12 mouse cellular contexts compared by ENCODE assay signal in the genomic region with DNA sequence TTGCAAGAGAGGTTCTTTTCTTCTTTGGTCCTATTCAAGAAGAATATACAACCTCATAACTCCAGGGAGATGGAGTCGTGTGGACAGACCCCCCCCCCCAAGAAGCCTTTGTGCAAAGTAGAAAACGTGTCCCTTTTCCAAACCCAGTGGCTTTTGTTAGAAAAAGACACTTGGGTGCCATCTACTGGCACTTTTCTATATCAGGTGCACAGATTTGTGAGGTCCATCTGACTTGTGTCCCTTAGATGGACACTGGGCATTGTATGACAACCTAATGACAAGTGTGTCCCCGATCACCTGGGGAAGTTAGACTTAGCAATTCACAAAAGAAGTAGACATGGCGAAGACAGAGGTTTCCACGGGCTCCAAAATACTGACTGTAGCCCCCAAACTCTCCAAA.
DNase-seq lines count a peak whose midpoint lies in the region; ATAC-seq and TF ChIP-seq lines count a peak whose summit lies in the region.
"Had no signal": no experiment of that assay in that cellular context is flagged by ENCODE, and none has a peak within 500 bp of the region (broad histone marks: within the 10 kb centered on the region; RNA-seq: fewer than 3 reads in every experiment).

No protein-coding gene starts in this region.

- no peaks in the 10 kb centered on the region for H3K36me3 ChIP-seq in heart, postnatal 0 days (replicated peaks; ENCODE audit: control insufficient read depth, insufficient read depth, low read length)
- no peaks in the 10 kb centered on the region for H3K36me3 ChIP-seq in liver, postnatal 0 days (replicated peaks; ENCODE audit: insufficient read depth, low read length)
- no peaks in the 10 kb centered on the region for H3K36me3 ChIP-seq in liver, embryonic 12.5 days
- H3K36me3 ChIP-seq: G1E had no signal

- no peak for ATAC-seq in heart, postnatal 0 days (ENCODE audit: insufficient read depth, low read depth)
- ATAC-seq in liver, postnatal 0 days: no peak
- no peak for ATAC-seq in liver, embryonic 12.5 days
- no peak for ATAC-seq in erythroid progenitor cell, adult 5-6 weeks (replicated peaks; ENCODE audit: low FRiP score, poor library complexity, severe bottlenecking)
- ATAC-seq: hindbrain, embryonic 16.5 days had no signal

- H3K4me3 ChIP-seq in heart, postnatal 0 days (ENCODE audit: low read depth, low read length): no peak overlapping the region
- no peak overlapping the region for H3K4me3 ChIP-seq in liver, postnatal 0 days (ENCODE audit: low read depth, low read length)
- H3K4me3 ChIP-seq in liver, embryonic 12.5 days: no peak overlapping the region
- H3K4me3 ChIP-seq in cerebellum, adult 2 months (replicated peaks; ENCODE audit: insufficient read depth, low read depth, low read length): no peak overlapping the region

- DNase-seq in heart, postnatal 0 days (ENCODE audit: low spot score): no peak
- DNase-seq in heart, postnatal 36 days: no peak
- DNase-seq in liver, postnatal 0 days: no peak
- peak; percentile 38 to 67 for DNase-seq in cerebellum, adult 2 months
- DNase-seq in embryo, embryonic 9.5 days (ENCODE audit: extremely low spot score): peak; percentile 25
- DNase-seq in T-cell, adult 2 months (ENCODE audit: low spot score): no peak
- DNase-seq: adrenal gland, postnatal 25 days; thymus, postnatal 25 days had no signal

- intact Hi-C loops in heart, postnatal 36 days (cut with DNase I): no loop called here

- 49% methylated on average over 5 of the region's 5 CpGs for WGBS in heart, postnatal 0 days
- WGBS in liver, postnatal 0 days (ENCODE audit: insufficient replicate concordance): 59% methylated on average over 5 of the region's 5 CpGs
- 56% methylated on average over 5 of the region's 5 CpGs for WGBS in liver, embryonic 12.5 days (ENCODE audit: insufficient replicate concordance)
- 52% methylated on average over 5 of the region's 5 CpGs for WGBS in cerebellum, adult 2 months

- no peaks in the 10 kb centered on the region for H3K4me1 ChIP-seq in heart, postnatal 0 days (ENCODE audit: control insufficient read depth, insufficient read depth)
- H3K4me1 ChIP-seq in liver, postnatal 0 days (ENCODE audit: insufficient read depth): no peaks in the 10 kb centered on the region
- H3K4me1 ChIP-seq in liver, embryonic 12.5 days: no peaks in the 10 kb centered on the region
- no peaks in the 10 kb centered on the region; the same call in 1 of the 2 replicates for H3K4me1 ChIP-seq in cerebellum, adult 2 months (ENCODE audit: control insufficient read depth, insufficient read depth, low read length)

- no peaks in the 10 kb centered on the region for H3K27me3 ChIP-seq in heart, postnatal 0 days (ENCODE audit: control insufficient read depth, insufficient read depth, low read length)
- H3K27me3 ChIP-seq in liver, postnatal 0 days (ENCODE audit: insufficient read depth, low read length): no peaks in the 10 kb centered on the region
- no peaks in the 10 kb centered on the region for H3K27me3 ChIP-seq in liver, embryonic 12.5 days (replicated peaks)
- no peaks in the 10 kb centered on the region for H3K27me3 ChIP-seq in cerebellum, adult 2 months (ENCODE audit: control insufficient read depth, insufficient read depth, low read length)

- TF ChIP-seq POLR2A in cerebellum, adult 2 months (IDR thresholded peaks at IDR 0.05; ENCODE audit: borderline replicate concordance, insufficient read depth, low read length): no peak

- H3K9ac ChIP-seq in heart, postnatal 0 days (replicated peaks; ENCODE audit: low read depth, low read length): no peak overlapping the region
- no peak overlapping the region for H3K9ac ChIP-seq in liver, postnatal 0 days (replicated peaks)
- H3K9ac ChIP-seq in liver, embryonic 12.5 days: no peak overlapping the region

- H3K4me2 ChIP-seq in heart, postnatal 0 days (ENCODE audit: low read depth, low read length): no peak overlapping the region
- H3K4me2 ChIP-seq in liver, postnatal 0 days (ENCODE audit: low read depth, low read length): no peak overlapping the region
- H3K4me2 ChIP-seq in liver, embryonic 12.5 days: no peak overlapping the region

- H3K9me3 ChIP-seq in heart, postnatal 0 days (replicated peaks; ENCODE audit: control insufficient read depth, low read length): 0 out of 2 replicates have a peak, but pooled peaks cover 1% of the 10 kb centered on the region
- no peaks in the 10 kb centered on the region for H3K9me3 ChIP-seq in liver, postnatal 0 days (ENCODE audit: low read length)
- H3K9me3 ChIP-seq in liver, embryonic 12.5 days (replicated peaks): peaks cover 8% of the 10 kb centered on the region

- peak; percentile 36 for TF ChIP-seq CTCF in heart, postnatal 0 days (IDR thresholded peaks at IDR 0.05; ENCODE audit: low read depth)
- TF ChIP-seq CTCF in liver, postnatal 0 days (IDR thresholded peaks at IDR 0.05; ENCODE audit: low read depth): 0 out of 2 replicates have a peak, but pooled peaks have one; percentile 9
- TF ChIP-seq CTCF in cerebellum, adult 2 months (IDR thresholded peaks at IDR 0.05; ENCODE audit: borderline replicate concordance, insufficient read depth, low read depth, low read length): peak; percentile 41; the same call in 1 of the 2 replicates

- TF ChIP-seq EP300 in heart, postnatal 0 days (IDR thresholded peaks at IDR 0.05; ENCODE audit: low read depth): no peak
- TF ChIP-seq EP300 in liver, postnatal 0 days (IDR thresholded peaks at IDR 0.05; ENCODE audit: low read depth): no peak

- no peak overlapping the region for H3K27ac ChIP-seq in heart, postnatal 0 days (ENCODE audit: low read depth)
- H3K27ac ChIP-seq in liver, postnatal 0 days (ENCODE audit: low read depth): no peak overlapping the region
- H3K27ac ChIP-seq in liver, embryonic 12.5 days: no peak overlapping the region
- H3K27ac ChIP-seq in cerebellum, adult 2 months (ENCODE audit: insufficient read depth, low read length): no peak overlapping the region

Comparison
In these comparisons a context has a peak if more than half of its experiments do, and no peak if none do; other contexts are left out.
1. DNase-seq: peak in cerebellum, adult 2 months (2 of 2) and embryo, embryonic 9.5 days (single experiment); none in heart, postnatal 0 days (single experiment), heart, postnatal 36 days (0 of 2), liver, postnatal 0 days (single experiment) and T-cell, adult 2 months (single experiment).
2. Peak in every context shown above with its lines, with median percentiles within 50 percentile points of each other: CTCF ChIP-seq.